Mouse (Mus musculus): ENCODE results near the gene Add2. TPM values are rescaled to one million over a fixed set of nuclear protein-coding genes. Genes with fewer than 3 reads are reported as not detected.
A peak's percentile ranks its signal among the peaks of the same experiment; 100 is the strongest.
"Not testable (repeated sequence)": the region's sequence is repeated elsewhere in the genome, so short reads cannot be mapped to it uniquely, and the experiment has no call there.

Add2 gene
- 0.21 and 0.58 TPM in 2 replicates for polyA plus RNA-seq (2012; rRNA removed)

DNA sequence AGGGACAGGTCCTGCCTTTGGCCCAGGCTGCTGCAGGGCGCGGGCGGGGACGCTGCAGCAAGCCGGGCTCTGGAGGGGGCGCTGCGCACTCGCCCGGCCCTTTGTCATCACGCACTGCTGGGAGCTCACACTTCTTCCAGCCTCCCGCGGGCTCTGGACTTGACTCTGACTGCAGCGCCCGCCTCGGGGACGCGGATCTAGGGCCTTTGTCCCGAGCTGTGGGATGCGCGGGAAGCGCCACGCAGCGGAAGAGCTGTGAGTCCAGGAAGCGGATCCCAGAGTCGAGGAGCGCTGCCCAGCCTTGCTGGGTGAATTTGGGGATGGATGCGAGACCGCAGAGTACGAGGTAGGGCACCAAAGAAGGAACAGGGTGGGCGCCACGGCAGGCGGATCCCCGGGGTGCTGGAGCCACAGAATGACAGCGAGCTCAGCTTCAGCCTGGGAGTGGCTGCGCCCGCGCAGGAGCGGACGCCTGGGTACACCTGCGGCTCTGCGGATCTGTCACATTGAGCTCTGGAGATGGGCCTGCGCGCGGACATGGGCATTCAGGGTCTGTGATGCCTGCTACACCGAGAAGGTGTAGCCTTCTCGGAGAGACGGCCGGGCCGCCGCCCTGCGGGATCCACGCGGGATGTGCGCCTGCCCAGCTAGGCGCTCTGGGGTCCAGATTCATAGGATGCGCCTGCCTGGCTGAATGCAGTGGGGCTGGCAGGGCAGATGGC is at the start of gene Add2:
Gene Add2 (plus strand): TSS at position 81 of the 722 bp plus-strand sequence.
- WGBS, result 3% methylated on average over 56 of the region's 56 CpGs

GRCm38 (mm10) chr6:85978736-85979135 is 49.7 kb upstream of the Add2 start:
- 78% methylated on average over 4 of the region's 4 CpGs for WGBS

More for the DNA sequence above, at the start of gene Add2:
- no peak for DNase-seq (ENCODE audit: low read depth, low spot score)

DNA sequence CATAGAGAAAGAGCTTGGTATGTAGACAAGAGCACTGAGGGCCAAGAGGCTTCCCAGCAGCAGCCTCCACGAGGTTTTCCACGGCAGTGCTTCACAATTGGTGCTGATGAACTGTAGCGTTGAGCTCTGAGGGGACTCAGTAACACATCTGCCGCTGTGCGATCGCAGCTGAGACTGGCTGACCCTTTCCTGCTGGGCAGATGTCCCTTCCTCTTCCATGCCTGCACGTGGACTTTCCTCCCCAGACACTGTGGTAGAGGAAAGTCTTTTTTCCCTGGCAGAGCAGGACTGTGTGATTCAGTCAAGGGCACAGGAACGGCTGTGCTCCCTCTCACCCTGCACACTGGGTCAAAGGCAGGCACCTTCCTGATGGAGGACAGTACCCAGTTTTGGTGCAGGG is 44.1 kb upstream of the Add2 start:
- DNase-seq (ENCODE audit: low read depth, low spot score), result no peak
- WGBS, result 79% methylated on average over 8 of the region's 8 CpGs

More at GRCm38 (mm10) chr6:85978736-85979135, 49.7 kb upstream of the Add2 start:
- DNase-seq (ENCODE audit: low read depth, low spot score), result not testable (repeated sequence)

- DNase-seq (ENCODE audit: low read depth, low spot score), result not testable (repeated sequence)
- 74% methylated on average over 5 of the region's 5 CpGs for WGBS
Observed at GRCm38 (mm10) chr6:85989570-85989969, 38.9 kb upstream of the Add2 start.

- DNase-seq (ENCODE audit: low read depth, low spot score), result not testable (repeated sequence)
- 80% methylated on average over 5 of the region's 5 CpGs for WGBS
Observed at GRCm38 (mm10) chr6:85990774-85991173, 37.7 kb upstream of the Add2 start.

- no peak for DNase-seq (ENCODE audit: low read depth, low spot score)
Observed at GRCm38 (mm10) chr6:86003405-86003925, 25.0 kb upstream of the Add2 start.

DNA sequence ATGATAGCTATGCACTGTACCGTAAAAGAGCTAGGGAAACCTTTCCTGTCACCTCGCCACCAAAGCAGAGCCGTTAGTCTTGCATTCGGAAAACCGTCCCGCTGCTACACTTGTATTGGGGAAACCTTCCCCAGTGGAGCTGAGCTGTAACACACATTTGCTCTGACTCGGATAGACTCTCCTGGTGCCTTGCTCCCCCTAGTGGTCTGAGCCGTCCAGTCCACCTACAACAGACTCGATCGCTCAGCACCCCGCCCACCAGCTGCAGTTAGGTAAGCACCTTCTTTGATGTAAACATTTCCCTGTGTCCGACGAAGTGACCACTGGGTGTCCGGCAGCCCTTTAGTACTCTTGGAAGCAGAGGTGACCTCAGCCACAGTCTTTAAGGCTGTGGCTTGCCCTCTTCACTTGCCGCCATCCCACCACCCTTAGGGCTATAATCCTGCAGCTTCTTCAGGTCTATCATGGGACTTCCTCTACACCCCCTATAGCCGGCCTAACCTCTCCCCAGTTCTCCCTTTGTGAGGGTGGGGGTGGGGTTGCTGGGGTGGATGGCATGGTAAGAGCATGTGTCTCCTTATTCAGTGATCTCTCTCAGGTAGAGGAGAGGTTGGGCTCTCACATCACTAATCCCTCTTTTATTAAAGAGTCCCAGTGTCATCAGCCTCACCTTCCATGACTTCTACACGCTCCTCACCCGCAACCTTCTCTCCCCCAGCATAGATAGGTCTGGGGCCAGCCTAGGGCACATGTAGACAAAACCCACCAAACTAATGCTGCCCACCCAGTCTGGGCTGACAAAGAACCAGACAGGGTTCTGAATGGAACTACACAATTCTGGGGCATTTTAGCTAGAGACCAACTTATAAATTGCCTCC is 24.0 kb upstream of the Add2 start:
- DNase-seq (ENCODE audit: low read depth, low spot score), result peak; percentile 37
- WGBS, result 11% methylated on average over 18 of the region's 18 CpGs

More at GRCm38 (mm10) chr6:86003405-86003925, 25.0 kb upstream of the Add2 start:
- WGBS, result 78% methylated on average over 18 of the region's 18 CpGs

GRCm38 (mm10) chr6:86009980-86010379 is 18.5 kb upstream of the Add2 start:
- 40% methylated on average over 4 of the region's 4 CpGs for WGBS
- peak; percentile 28 for DNase-seq (ENCODE audit: low read depth, low spot score)

DNA sequence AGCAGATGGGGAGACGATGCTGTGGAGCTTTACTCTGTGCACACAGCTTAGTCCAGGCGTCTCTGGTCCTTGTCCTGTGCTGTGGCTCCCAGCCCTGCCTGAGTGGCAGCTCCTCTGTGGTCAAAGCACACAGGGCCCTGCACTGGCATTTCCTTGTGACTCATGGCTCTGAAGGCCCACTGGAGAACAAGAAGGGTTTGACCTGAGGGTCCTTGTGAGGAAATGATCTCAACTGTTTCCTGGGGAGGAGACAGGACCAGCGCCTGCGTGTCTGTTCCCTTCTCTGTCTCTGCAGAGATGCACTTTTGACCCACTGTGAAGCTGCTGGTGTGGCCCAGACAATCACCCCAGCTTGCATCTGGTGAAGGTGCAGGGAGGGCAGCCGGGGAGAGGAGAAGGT is 13.7 kb upstream of the Add2 start:
- DNase-seq (ENCODE audit: low read depth, low spot score), result not testable (repeated sequence)
- WGBS, result 53% methylated on average over 5 of the region's 5 CpGs

GRCm38 (mm10) chr6:86015871-86016270 is 12.6 kb upstream of the Add2 start, which contains the start of gene Figla:
TSS of gene Figla (plus strand) at chr6:86016171.
- no peak for DNase-seq (ENCODE audit: low read depth, low spot score)
- 73% methylated on average over 9 of the region's 9 CpGs for WGBS

- DNase-seq (ENCODE audit: low read depth, low spot score), result no peak
- WGBS, result 79% methylated on average over 23 of the region's 23 CpGs
Observed at GRCm38 (mm10) chr6:86016793-86017350, 11.6 kb upstream of the Add2 start.

DNA sequence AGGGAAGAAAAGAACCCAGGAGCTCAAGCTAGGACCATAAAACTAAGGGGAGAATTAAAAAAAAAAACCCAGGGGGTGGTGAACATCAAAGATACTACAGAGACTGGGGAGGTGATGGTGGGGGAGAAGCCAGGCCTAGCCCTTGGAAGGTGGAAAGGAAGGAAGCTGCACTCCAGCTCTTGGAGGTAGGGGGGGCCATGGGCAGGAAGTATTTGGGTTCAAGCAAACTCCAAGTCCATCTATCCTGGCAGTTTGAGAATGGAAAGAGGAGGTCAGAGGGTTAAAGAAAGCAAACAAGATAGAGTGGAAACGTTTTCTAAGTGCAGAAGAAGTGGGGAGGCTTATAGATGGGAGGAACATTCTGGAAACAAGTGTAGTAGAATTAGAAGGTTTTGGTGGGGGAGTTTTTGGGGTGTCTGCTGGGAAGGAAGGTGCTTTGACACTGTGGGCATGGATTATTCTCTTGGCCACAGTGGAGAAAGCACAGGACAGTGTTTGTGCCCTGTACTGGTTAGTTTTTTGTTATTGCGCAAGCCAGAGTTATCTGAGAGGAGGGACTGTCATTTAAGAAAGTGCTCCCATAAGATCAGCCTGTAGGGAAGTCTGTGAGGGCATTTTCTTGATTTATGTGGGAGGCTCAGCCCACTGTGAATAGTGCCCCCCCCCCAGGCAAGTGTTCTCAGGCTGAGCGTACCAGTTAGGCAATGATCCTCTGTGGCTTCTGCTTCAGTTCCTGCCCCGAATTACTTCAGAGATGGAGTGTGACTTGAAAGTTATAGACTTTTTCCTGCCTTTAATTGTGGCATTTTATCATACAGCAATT is 8.9 kb upstream of the Add2 start:
- DNase-seq (ENCODE audit: low read depth, low spot score), result no peak
- WGBS, result 44% methylated on average over 4 of the region's 4 CpGs

- peak; percentile 13 for DNase-seq (ENCODE audit: low read depth, low spot score)
- WGBS, result 35% methylated on average over 3 of the region's 3 CpGs
Observed at GRCm38 (mm10) chr6:86020948-86021347, 7.5 kb upstream of the Add2 start.

DNA sequence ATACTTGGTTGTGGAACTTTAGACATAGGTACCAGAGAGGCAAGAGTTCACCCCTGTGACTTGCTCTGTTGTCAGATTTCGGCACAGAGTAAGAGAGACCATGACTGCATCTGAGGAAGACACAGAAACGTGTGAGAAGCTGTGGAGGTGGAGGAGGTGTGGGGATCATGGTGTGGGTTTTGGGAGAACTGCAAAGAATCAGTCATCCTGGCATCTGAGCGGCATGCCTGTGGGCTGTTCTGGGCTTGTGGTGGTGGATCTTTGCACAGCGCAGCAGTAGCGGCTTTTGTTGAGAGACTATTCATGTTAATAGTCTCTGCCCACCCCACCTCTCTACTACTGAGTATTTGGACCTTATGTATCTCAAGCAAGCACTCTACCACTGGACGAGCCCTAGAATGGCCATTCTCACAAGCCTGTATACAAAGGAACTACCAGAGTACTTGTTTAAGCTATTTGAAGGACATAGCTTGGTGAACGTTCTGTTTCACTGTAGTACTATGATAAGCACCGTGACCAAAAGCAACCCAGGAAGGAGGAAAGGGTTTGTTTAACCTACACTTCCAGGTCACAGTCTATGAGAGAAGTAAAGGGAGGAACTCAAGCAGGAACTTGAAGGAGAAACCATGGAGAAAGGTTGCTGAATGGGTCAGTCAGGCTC is 1.7 kb upstream of the Add2 start:
- no peak for DNase-seq (ENCODE audit: low read depth, low spot score)
- WGBS, result 76% methylated on average over 8 of the region's 8 CpGs

DNA sequence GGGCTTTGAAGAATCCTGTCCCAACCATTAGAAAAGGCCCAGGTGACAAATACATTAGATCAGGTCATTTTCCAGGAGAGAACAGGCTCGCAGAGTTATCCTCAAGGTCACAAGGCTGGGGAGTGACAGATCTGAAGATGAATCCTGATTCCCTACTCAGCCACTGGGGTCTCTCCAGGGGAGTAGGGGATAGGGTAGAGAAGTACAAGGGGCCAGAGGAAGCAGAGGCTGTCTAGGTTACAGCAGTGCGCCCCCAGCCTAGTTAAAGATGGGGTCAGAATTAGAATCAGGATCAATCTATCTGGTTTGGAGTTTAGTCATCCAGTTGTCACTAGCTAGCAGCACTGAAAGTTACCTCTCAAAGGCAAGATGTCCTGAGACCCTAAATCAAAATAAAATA is 331 bp upstream of the Add2 start:
- 64% methylated on average over 2 of the region's 2 CpGs for WGBS

DNA sequence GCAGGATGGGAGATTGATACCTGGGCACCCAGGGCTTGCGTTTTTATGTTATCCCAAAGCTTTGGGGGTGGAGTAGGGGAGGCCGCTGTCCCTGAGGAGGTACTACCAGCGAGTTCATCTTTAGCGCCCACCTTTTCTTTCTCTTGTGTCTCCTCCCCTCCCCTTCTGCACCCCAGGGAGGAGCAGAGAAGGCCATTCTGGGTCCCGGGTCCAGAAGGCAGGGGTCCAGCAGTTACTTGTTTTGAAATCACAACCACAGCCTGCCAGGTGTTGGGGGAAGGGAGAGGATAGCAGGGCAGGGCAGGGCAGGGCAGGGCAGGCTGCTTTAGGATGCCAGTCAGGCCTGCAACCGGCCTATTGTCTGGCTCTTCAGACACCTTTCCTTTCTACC is 837 bp downstream of the Add2 start:
- no peak for DNase-seq (ENCODE audit: low read depth, low spot score)
- 21% methylated on average over 6 of the region's 6 CpGs for WGBS

More for the DNA sequence above, 331 bp upstream of the Add2 start:
- no peak for DNase-seq (ENCODE audit: low read depth, low spot score)

DNA sequence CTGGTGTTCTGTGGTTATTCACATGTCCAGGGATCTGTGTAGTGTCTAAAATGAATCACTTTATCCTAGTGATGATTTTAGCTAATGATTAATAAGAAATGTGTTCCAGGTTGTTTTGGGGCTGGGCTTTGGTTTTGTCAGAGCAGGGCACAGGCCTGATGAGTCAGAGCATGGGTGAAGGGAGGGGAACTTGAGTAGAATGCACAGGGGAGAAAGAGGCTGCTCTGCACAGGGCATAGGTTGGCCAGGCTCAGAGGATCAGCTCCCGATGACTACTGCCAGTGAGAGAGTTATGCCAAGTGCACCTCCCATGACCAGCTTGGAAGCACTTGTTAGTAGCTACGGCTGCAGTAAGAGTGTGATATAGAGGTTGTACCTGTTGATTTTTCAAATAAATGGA is 3.0 kb downstream of the Add2 start:
- DNase-seq (ENCODE audit: low read depth, low spot score), result no peak
- 38% methylated on average over 2 of the region's 2 CpGs for whole genome bisulfite sequencing

GRCm38 (mm10) chr6:86033635-86034034 is 5.2 kb downstream of the Add2 start:
- DNase-seq (ENCODE audit: low read depth, low spot score), result no peak
- 63% methylated on average over 1 of the region's 1 CpGs for WGBS

GRCm38 (mm10) chr6:86038901-86039300 is 10.4 kb downstream of the Add2 start:
- WGBS, result 60% methylated on average over 2 of the region's 2 CpGs
- no peak for DNase-seq (ENCODE audit: low read depth, low spot score)

All from large intestine, adult 2 months (tissue).